Mouse (Mus musculus) liver, embryonic 14.5 days (tissue): Measurements from ENCODE around the gene Gm11213. TPM values are rescaled to one million over a fixed set of nuclear protein-coding genes. Genes with fewer than 3 reads are reported as not detected.

Experiments
- ATAC-seq: fragments of 200-750 bp; cut with Nextera tagmentation; 2 replicates; pipeline ENCODE4 v1.8.0; 2017; ENCODE audit warnings: moderate number of reproducible peaks, mild to moderate bottlenecking, moderate library complexity; ENCODE audit not compliant: insufficient read depth
- DNase-seq, 3 experiments: peaks; one replicate each; pipeline ENCODE4 v3.0.0-alpha.2; 2012 to 2013; ENCODE audit warnings: low read depth in 3 of 3, low spot score in 3 of 3
- H3K27ac ChIP-seq: fragments of 300-500 bp; sonication (generic); 2 replicates; pipeline ENCODE4 v1.5.1; 2014; ENCODE audit warnings: moderate library complexity, mild to moderate bottlenecking, control low read depth, inconsistent platforms
- H3K27me3 ChIP-seq: fragments of 300-500 bp; sonication (generic); 2 replicates; pipeline ENCODE4 v1.6.1; 2014; ENCODE audit warnings: mild to moderate bottlenecking, low read length, moderate library complexity; ENCODE audit not compliant: control insufficient read depth, insufficient read depth
- H3K36me3 ChIP-seq: fragments of 300-500 bp; sonication (generic); replicated peaks from 2 replicates; pipeline ENCODE4 v1.6.1; 2014; ENCODE audit warnings: low read depth; ENCODE audit not compliant: control insufficient read depth, insufficient read depth
- H3K4me1 ChIP-seq, 2 experiments: fragments of 200-500 bp in 1 of 2; fragments of 300-500 bp in 1 of 2; sonication (generic) in 1 of 2; replicated peaks; 2 replicates each; pipeline ENCODE4 v1.6.1; 2012 to 2014; ENCODE audit warnings: antibody characterized with exemption in 1 of 2, inconsistent platforms in 1 of 2, low read length in 1 of 2; ENCODE audit not compliant: control insufficient read depth in 2 of 2, insufficient read depth in 2 of 2
- H3K4me2 ChIP-seq: fragments of 300-500 bp; sonication (generic); 2 replicates; pipeline ENCODE4 v1.6.1; 2014; ENCODE audit warnings: low read depth, mild to moderate bottlenecking, control low read depth, moderate library complexity
- H3K4me3 ChIP-seq, 2 experiments: fragments of 200-500 bp in 1 of 2; fragments of 300-500 bp in 1 of 2; sonication (generic) in 1 of 2; 2 replicates each; pipeline ENCODE4 v1.5.1; 2012 to 2014; ENCODE audit warnings: low read depth in 2 of 2, low read length in 2 of 2, mild to moderate bottlenecking in 2 of 2, control low read depth in 1 of 2, inconsistent platforms in 1 of 2, moderate library complexity in 1 of 2; ENCODE audit not compliant: insufficient read depth in 1 of 2
- H3K9ac ChIP-seq: fragments of 300-500 bp; sonication (generic); replicated peaks from 2 replicates; pipeline ENCODE4 v1.6.1; 2014; ENCODE audit warnings: mild to moderate bottlenecking, control low read depth, moderate library complexity
- H3K9me3 ChIP-seq: fragments of 300-500 bp; sonication (generic); 2 replicates; pipeline ENCODE4 v1.6.1; 2016; ENCODE audit warnings: low read length, mixed read lengths; ENCODE audit not compliant: control insufficient read depth
- CTCF ChIP-seq: IDR thresholded peaks from 2 replicates; pipeline ENCODE4 v1.5.1; 2016; ENCODE audit warnings: antibody characterized with exemption, low read depth, control low read depth
- EP300 ChIP-seq: IDR thresholded peaks from 2 replicates; pipeline ENCODE4 v1.6.1; 2016; ENCODE audit warnings: antibody characterized with exemption, low read depth
- WGBS: fragments of 180-500 bp; shearing (Covaris S2); extraction: QIAGEN DNeasy Blood & Tissue Kit; methylation state at CpG from one replicate; pipeline ENCODE4 v1.1.7; 2014; ENCODE audit not compliant: insufficient replicate concordance; 5-methylcytosine and 5-hydroxymethylcytosine counted together
- polyA plus RNA-seq, 2 experiments: library from polyadenylated mRNA; depleted of rRNA in 1 of 2; stranded (reverse) in 1 of 2; unstranded in 1 of 2; fragments of >200 nt; fragmentation: Nextera tagmentation in 1 of 2; extraction: Ambion mirVana in 1 of 2; gene quantifications; 2 replicates each; pipeline versions ENCODE4 v1.2.1 to v1.2.3; 2012 to 2014

The Gm11213 gene
- polyA plus RNA-seq, 2 experiments = not detected

DNA sequence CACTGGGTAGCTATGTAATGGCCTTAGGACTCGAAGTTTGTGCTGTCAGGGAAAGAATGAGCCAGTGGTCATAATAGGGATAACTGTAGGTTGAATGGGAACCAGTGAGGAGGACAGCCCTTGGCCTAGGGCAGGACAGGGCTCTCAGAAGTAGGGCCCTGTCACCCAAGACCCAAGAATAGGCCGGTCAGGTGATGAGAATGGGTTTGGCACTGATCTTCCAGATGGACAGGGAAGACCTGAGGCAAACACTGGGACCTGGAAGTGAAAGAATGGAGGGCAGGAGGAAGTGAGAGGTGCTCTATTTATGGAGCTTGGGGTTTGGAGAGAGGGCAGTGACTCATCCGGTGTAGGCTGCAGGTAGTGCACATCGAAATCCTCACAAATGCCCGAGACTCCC lies 48.4 kb downstream of the Gm11213 start:
- peaks cover 7 to 31% of the 10 kb centered on the region in 2 experiments for H3K4me1 ChIP-seq
- no peak for ATAC-seq
- 53% methylated on average over 5 of the region's 5 CpGs for WGBS
- no peaks in the 10 kb centered on the region for H3K27me3 ChIP-seq
- no peak overlapping the region for H3K27ac ChIP-seq
- H3K9ac ChIP-seq = no peak overlapping the region
- H3K4me3 ChIP-seq = no peak overlapping the region
- peaks cover 12% of the 10 kb centered on the region for H3K36me3 ChIP-seq
- no peak for DNase-seq
- no peaks in the 10 kb centered on the region for H3K9me3 ChIP-seq
- H3K4me2 ChIP-seq = no peak overlapping the region
- TF ChIP-seq EP300 (no peak), CTCF (no peak)

DNA sequence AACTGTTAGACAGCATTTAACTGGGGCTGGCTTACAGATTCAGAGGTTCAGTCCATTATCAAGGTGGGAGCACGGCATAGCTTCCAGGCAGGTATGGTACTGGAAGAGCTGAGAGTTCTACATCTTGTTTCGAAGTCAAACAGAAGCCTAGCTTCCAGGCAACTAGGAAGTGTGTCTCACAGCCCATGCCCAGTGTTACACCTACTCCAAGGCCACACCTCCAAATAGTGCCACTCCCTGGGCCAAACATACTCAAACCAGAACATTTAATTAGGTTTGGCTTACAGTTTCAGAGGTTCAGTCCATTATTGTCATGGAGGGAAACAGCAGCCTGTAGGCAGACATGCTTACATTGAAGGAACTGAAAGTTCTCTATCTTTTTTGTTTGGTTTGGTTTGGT lies 50.0 kb downstream of the Gm11213 start:
- TF ChIP-seq CTCF (no peak), EP300 (no peak)
- H3K4me1 ChIP-seq = peaks cover 7 to 25% of the 10 kb centered on the region in 2 experiments
- no peaks in the 10 kb centered on the region for H3K9me3 ChIP-seq
- no peak overlapping the region for H3K27ac ChIP-seq
- ATAC-seq = no peak
- H3K4me2 ChIP-seq = no peak overlapping the region
- H3K36me3 ChIP-seq = peaks cover 24% of the 10 kb centered on the region
- WGBS = 80% methylated on average over 2 of the region's 2 CpGs
- H3K27me3 ChIP-seq = no peaks in the 10 kb centered on the region
- no peak overlapping the region for H3K4me3 ChIP-seq
- H3K9ac ChIP-seq = no peak overlapping the region
- no peak for DNase-seq

GRCm38 (mm10) chr4:63554616-63555015 lies 50.4 kb downstream of the Gm11213 start:
- Histone ChIP-seq H3K4me1 (peaks cover 7 to 23% of the 10 kb centered on the region in 2 experiments), H3K36me3 (peaks cover 25% of the 10 kb centered on the region), H3K4me2 (no peak overlapping the region), H3K4me3 (no peak overlapping the region), H3K9me3 (no peaks in the 10 kb centered on the region), H3K27me3 (no peaks in the 10 kb centered on the region), H3K27ac (no peak overlapping the region), H3K9ac (no peak overlapping the region)
- no peak for TF ChIP-seq CTCF
- TF ChIP-seq EP300 = no peak
- no peak for ATAC-seq
- no peak for DNase-seq
- WGBS = 48% methylated on average over 3 of the region's 3 CpGs

- H3K4me3 ChIP-seq = no peak overlapping the region
- TF ChIP-seq EP300 (no peak), CTCF (no peak)
- H3K9ac ChIP-seq = no peak overlapping the region
- peaks cover 7 to 18% of the 10 kb centered on the region in 2 experiments for H3K4me1 ChIP-seq
- no peak overlapping the region for H3K27ac ChIP-seq
- WGBS = 76% methylated on average over 4 of the region's 4 CpGs
- no peaks in the 10 kb centered on the region for H3K9me3 ChIP-seq
- H3K36me3 ChIP-seq = peaks cover 31% of the 10 kb centered on the region
- no peaks in the 10 kb centered on the region for H3K27me3 ChIP-seq
- no peak for ATAC-seq
- no peak for DNase-seq
- no peak overlapping the region for H3K4me2 ChIP-seq
Measured at GRCm38 (mm10) chr4:63553789-63554576, 51.1 kb downstream of the Gm11213 start.

DNA sequence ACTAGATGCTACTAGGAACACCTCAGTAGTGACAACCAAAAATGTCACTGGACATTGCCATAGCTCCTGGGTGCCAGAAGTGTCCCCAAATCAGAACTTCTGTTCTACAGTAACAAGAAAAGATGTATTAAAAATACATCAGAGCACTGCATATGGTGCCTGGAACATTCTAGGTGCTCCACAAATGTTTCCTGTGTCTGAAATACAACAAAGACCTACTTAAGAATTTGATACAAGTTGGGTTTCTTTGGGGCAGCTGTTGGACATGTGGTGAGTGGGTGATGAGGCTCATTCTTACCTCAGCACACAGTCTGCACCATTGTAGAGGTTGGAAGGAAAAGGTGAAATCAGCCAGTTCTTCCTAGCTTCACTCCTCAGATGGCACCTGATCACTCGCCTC lies 52.2 kb downstream of the Gm11213 start:
- ATAC-seq = no peak

More for the DNA sequence above, 52.2 kb downstream of the Gm11213 start:
- DNase-seq = no peak
- H3K4me3 ChIP-seq = no peak overlapping the region
- H3K4me2 ChIP-seq = no peak overlapping the region
- TF ChIP-seq EP300 (no peak), CTCF (no peak)
- H3K27me3 ChIP-seq = no peaks in the 10 kb centered on the region
- H3K9ac ChIP-seq = no peak overlapping the region
- H3K4me1 ChIP-seq = peaks cover 5 to 16% of the 10 kb centered on the region in 2 experiments
- H3K9me3 ChIP-seq = no peaks in the 10 kb centered on the region
- no peak overlapping the region for H3K27ac ChIP-seq
- WGBS = 63% methylated on average over 1 of the region's 1 CpGs
- peaks cover 40% of the 10 kb centered on the region for H3K36me3 ChIP-seq
